Mouse (Mus musculus) olfactory bulb, adult 2 months (tissue): ENCODE data around the gene Mcoln3. TPM values are rescaled to one million over a fixed set of nuclear protein-coding genes. Genes with fewer than 3 reads are reported as not detected.

Experiments
- H3K27ac ChIP-seq: fragments of 200-500 bp; 2 replicates; pipeline ENCODE4 v1.5.1; 2012; ENCODE audit warnings: low read depth, low read length; ENCODE audit not compliant: insufficient read depth
- H3K4me1 ChIP-seq: fragments of 200-500 bp; 2 replicates; pipeline ENCODE4 v1.6.1; 2012; ENCODE audit warnings: low read length; ENCODE audit not compliant: control insufficient read depth, insufficient read depth
- H3K4me3 ChIP-seq: fragments of 200-500 bp; 2 replicates; pipeline ENCODE4 v1.5.1; 2012; ENCODE audit warnings: mild to moderate bottlenecking, low read depth, low read length, moderate library complexity; ENCODE audit not compliant: insufficient read depth
- CTCF ChIP-seq: fragments of 200-500 bp; IDR thresholded peaks from 2 replicates; pipeline ENCODE4 v1.5.1; 2012; ENCODE audit warnings: low read depth, mild to moderate bottlenecking, low read length, moderate library complexity; ENCODE audit not compliant: insufficient read depth
- POLR2A ChIP-seq: fragments of 200-500 bp; IDR thresholded peaks from 2 replicates; pipeline ENCODE4 v1.6.1; 2012; ENCODE audit warnings: mild to moderate bottlenecking, low read depth, low read length, moderate library complexity; ENCODE audit not compliant: insufficient read depth
- WGBS: fragments of 180-500 bp; shearing (Covaris S2); methylation state at CpG from one replicate; pipeline ENCODE4 v1.1.7; 2018; 5-methylcytosine and 5-hydroxymethylcytosine counted together
- polyA plus RNA-seq: library from polyadenylated mRNA; stranded (reverse); fragments of >200 nt; gene quantifications from 2 replicates; pipeline ENCODE4 v1.2.4, GENCODE M21; 2012; ENCODE audit warnings: low replicate concordance; ENCODE audit not compliant: missing spikeins, insufficient read depth, insufficient read length

Mcoln3 gene
- polyA plus RNA-seq, 1 experiment = not detected

DNA sequence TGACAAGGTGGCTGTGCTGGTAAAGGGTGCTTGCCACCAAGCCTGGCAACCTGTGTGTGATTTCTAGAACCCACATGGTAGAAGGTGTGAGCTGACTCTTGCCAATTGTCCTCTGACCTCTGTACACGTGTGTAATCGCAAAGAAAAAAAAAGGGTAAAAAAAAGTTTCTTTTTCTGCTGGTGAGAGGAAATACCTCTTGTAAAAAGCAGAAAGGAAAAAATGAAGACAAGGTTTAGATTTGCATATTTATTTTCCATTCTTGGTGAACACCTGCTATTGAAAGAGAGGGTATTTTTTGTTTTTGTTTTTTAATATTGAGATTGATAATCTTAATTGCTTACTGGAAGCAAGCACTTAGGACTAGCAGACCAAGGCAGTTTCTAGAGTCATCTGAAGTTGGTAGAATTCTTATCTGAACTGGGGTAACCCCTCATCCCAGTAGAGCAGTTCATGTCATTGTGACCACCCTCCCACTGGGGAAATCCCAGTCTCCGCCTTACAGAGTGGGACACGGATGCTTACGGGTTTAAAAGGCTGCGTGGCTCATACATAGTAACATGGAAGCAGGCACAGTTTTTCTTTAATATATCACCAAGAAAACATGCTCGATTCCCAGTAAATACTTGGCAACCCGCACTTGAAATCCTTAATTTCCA, 5.7 kb downstream of the Mcoln3 start:
- 64% methylated on average over 8 of the region's 8 CpGs for WGBS
- H3K4me1 ChIP-seq = no peaks in the 10 kb centered on the region
- TF ChIP-seq POLR2A (no peak), CTCF (no peak)
- no peak overlapping the region for H3K4me3 ChIP-seq
- no peak overlapping the region for H3K27ac ChIP-seq

DNA sequence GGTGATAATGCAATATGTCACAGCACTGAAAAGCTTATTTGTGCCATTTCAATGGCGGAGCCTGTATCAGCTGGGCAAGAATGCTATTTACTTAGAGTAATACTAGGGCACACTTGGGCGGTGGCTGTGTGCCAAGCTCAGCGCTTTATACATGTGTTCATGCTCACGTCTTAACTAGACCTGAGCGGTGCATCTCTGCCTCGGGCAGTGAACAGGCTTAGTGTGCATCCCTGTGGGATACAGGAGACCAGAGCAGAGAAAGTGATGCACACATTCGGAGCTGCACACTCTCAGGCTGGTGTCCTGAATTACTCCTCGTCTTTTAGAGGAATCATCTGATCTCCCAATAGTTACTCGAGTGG, 6.2 kb downstream of the Mcoln3 start:
- TF ChIP-seq CTCF (no peak), POLR2A (no peak)
- 32% methylated on average over 9 of the region's 9 CpGs for WGBS
- H3K4me1 ChIP-seq = no peaks in the 10 kb centered on the region
- H3K27ac ChIP-seq = no peak overlapping the region
- H3K4me3 ChIP-seq = no peak overlapping the region

DNA sequence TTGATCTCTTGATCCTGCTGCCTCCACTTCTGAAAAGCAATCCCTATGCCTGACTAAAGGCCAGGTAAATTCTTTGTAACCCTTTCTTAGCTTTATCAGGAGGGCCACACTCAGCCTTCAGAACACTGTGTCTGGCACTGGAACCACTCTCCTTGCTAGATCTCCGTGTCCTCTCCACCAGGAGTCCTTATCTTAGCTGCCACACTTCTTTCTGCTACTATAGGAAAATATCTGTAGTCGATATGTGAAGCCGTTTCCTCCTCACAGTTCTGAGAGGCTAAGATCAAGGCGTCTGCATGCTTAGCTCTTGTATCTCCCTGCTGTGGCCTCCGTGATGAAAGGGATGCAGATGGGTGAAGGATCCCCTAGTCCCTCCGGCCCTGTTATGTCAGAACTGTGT, 10.0 kb downstream of the Mcoln3 start:
- Histone ChIP-seq H3K27ac (no peak overlapping the region), H3K4me3 (no peak overlapping the region), H3K4me1 (no peaks in the 10 kb centered on the region)
- TF ChIP-seq POLR2A (no peak), CTCF (no peak)
- 86% methylated on average over 6 of the region's 6 CpGs for WGBS

DNA sequence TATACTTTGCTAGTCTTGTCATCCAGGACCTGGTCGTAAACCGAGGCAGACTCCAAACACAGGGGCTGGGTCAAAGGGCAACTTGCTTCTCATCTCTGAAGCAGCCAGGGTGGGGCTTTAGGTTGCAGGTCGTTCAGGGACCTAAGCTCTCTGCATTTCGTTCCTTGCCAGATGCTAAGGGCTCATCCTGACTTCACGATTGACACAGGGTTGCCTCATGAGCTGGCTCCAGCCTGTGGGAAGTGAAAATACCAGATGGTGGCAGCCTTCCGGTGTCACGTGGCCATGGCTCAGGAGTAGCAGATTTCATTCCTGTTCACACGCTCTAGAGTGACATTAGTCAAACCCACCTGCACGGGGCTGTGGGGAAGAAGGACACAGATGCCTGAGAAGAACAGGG, 17.6 kb downstream of the Mcoln3 start:
- no peak overlapping the region for H3K4me3 ChIP-seq
- no peak overlapping the region for H3K27ac ChIP-seq
- no peaks in the 10 kb centered on the region for H3K4me1 ChIP-seq
- WGBS = 86% methylated on average over 9 of the region's 9 CpGs
- TF ChIP-seq POLR2A (no peak), CTCF (no peak)

DNA sequence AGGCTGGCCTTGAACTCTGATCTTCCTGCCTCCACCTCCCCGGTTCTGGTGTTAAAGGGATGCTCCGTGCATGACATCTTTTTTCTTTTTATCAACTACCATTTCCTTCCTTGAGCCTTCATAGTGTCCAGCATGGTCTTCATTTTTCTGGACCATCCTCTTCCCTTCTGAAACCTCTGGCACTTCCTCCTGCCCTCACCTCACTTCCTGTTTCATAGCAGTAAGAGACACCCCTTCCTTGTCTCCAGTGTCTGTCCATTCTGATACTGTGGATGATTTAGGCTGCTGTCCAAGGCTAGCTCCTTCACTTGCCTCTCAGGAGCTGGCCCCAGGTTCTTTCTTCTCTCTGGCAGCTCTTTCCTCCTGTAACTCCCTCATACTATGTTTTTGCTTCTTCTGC, 18.2 kb downstream of the Mcoln3 start:
- no peaks in the 10 kb centered on the region for H3K4me1 ChIP-seq
- TF ChIP-seq POLR2A (no peak), CTCF (no peak)
- 90% methylated on average over 2 of the region's 2 CpGs for WGBS
- no peak overlapping the region for H3K4me3 ChIP-seq
- H3K27ac ChIP-seq = no peak overlapping the region

DNA sequence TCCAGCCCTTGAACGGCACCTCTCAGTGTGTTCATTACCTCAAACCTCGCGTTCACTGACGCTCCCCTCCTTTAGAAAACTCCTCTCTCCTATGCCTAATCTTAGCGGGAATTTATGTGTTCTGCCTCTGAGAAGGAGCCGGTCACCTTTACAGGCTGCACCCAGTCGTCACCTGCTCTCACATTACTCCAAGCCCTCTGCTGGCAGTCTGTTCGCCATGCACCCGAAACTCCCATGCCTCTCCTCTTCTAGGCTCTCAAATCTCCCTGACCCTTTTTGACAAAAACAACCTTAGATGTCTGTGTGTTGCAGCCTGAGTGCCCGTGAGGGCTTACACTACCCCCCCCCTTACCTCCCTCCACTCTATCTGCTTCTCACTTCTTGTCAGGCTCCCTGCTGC, 19.2 kb downstream of the Mcoln3 start:
- WGBS = 35% methylated on average over 10 of the region's 10 CpGs
- TF ChIP-seq CTCF (no peak), POLR2A (no peak)
- H3K4me3 ChIP-seq = no peak overlapping the region
- no peaks in the 10 kb centered on the region for H3K4me1 ChIP-seq
- H3K27ac ChIP-seq = no peak overlapping the region

DNA sequence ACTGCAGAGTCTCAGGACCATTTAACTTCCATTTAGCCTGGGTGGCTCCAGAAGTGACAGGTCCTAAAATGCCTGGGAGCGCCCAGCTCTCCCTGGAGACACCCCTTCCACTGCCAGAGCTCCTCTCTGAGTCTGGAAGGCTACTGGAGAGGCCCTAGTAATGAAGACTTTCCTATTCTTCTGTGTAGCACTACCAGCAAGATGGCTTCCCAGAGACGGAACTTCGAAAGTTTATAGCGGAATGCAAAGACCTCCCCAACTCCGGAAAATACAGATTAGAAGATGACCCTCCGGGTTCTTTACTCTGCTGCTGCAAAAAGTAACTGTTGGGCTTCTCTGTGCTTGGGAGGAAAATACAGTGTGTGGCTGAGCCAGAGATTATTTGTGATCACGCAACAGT, 23.0 kb downstream of the Mcoln3 start:
- H3K4me3 ChIP-seq = no peak overlapping the region
- TF ChIP-seq CTCF (no peak), POLR2A (no peak)
- H3K4me1 ChIP-seq = no peaks in the 10 kb centered on the region
- no peak overlapping the region for H3K27ac ChIP-seq
- 97% methylated on average over 7 of the region's 7 CpGs for WGBS

DNA sequence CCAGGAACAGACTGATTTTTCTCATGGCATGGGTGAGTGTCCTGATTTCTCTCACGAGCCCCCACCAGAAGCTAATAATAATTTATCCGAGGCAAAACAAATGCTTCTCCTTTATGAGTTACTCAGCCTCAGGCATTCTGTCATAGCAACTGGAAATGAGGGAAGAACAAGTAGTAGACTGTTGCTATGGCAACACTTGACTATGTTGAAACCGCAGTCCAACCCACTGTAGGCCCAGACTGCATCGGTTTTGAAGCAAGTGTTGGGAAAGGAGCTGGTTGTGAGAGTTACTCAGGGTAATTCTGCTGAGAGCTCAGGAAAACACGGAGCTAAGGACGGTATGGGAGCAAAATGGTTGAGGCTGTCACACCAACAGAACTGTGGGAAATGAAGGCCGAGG, 25.3 kb downstream of the Mcoln3 start:
- TF ChIP-seq POLR2A (no peak), CTCF (no peak)
- Histone ChIP-seq H3K4me1 (no peaks in the 10 kb centered on the region), H3K4me3 (no peak overlapping the region), H3K27ac (no peak overlapping the region)
- WGBS = 75% methylated on average over 7 of the region's 7 CpGs

DNA sequence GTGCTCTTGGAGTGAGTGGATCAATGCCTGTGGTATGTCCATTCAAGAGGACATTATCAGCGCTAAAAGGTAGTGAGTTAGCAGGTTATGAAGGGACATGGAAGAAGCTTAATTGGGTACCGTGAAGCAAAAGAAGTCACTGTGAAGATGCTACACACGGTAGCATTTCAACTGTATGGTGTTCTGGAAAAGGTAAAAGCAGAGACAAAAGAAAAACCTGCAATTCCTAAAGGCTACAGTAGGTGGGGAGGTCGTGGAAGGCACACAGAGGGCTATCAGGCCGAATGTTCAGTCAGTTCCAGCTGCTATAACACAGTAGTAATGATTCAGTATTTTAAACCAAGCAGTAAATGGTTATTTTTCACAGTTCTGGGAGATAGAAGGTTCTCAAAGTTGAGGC, 28.3 kb downstream of the Mcoln3 start:
- TF ChIP-seq POLR2A (no peak), CTCF (no peak)
- no peak overlapping the region for H3K4me3 ChIP-seq
- WGBS = 57% methylated on average over 5 of the region's 5 CpGs
- peaks cover 6% of the 10 kb centered on the region for H3K4me1 ChIP-seq
- no peak overlapping the region for H3K27ac ChIP-seq

DNA sequence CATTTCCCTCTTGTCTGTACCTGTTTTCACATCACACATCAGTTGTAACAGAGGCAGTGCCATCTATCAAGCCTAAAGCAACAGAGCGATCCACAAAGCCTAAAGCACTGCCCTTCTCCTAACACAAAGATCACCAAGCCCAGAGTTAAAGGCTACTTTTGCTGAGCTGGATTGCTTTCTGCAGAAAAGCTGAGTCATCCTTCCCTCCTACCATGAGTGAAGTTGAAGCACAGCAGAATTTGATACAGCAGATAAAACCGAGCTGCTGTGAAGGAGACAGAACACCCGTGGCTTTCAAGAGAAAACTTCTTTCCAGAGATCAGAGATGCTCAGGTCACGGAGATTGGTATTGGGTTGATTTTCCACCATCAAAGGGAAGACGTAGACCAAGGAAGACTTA, 28.9 kb downstream of the Mcoln3 start:
- no peak for TF ChIP-seq POLR2A
- TF ChIP-seq CTCF = no peak
- Histone ChIP-seq H3K4me1 (peaks cover 6% of the 10 kb centered on the region), H3K27ac (no peak overlapping the region), H3K4me3 (no peak overlapping the region)
- 60% methylated on average over 5 of the region's 5 CpGs for WGBS
